Mouse (Mus musculus) adrenal gland, postnatal 14 days (tissue): ENCODE measurements around the gene 1700021F05Rik. TPM values are rescaled to one million over a fixed set of nuclear protein-coding genes. Genes with fewer than 3 reads are reported as not detected.
"Not testable (repeated sequence)": the region's sequence is repeated elsewhere in the genome, so short reads cannot be mapped to it uniquely, and the experiment has no call there.

Experiments used
- DNase-seq: peaks from one replicate; pipeline ENCODE4 v3.0.0; 2021; ENCODE audit warnings: mixed read lengths
- total RNA-seq: library from RNA; stranded (reverse); gene quantifications from 2 replicates; pipeline ENCODE4 v1.2.3, GENCODE M21; 2021

Gene 1700021F05Rik
- total RNA-seq, 1 experiment from 2014 or later: 94.0 TPM

- no peak for DNase-seq
Observed at GRCm38 (mm10) chr10:43539746-43540310, 966 bp downstream of the 1700021F05Rik start.

GRCm38 (mm10) chr10:43538831-43539230, 2.0 kb downstream of the 1700021F05Rik start:
- no peak for DNase-seq

GRCm38 (mm10) chr10:43537652-43538051, 3.1 kb downstream of the 1700021F05Rik start:
- DNase-seq: no peak

GRCm38 (mm10) chr10:43534382-43534781, 6.4 kb downstream of the 1700021F05Rik start:
- DNase-seq: no peak

GRCm38 (mm10) chr10:43527283-43528269, 13.2 kb downstream of the 1700021F05Rik start:
- DNase-seq: no peak

- DNase-seq: not testable (repeated sequence)
Observed at GRCm38 (mm10) chr10:43523931-43524330, 16.9 kb downstream of the 1700021F05Rik start, which contains the start of gene Gm9803. Gene Gm9803 (plus strand): TSS chr10:43524084.

- DNase-seq: no peak
Observed at GRCm38 (mm10) chr10:43519977-43520376, 20.8 kb downstream of the 1700021F05Rik start.

GRCm38 (mm10) chr10:43518368-43518767, 22.4 kb downstream of the 1700021F05Rik start:
- peak; percentile 64 for DNase-seq

- DNase-seq: peak; percentile 49
Observed at GRCm38 (mm10) chr10:43517836-43518235, 23.0 kb downstream of the 1700021F05Rik start.

GRCm38 (mm10) chr10:43516992-43517660, 23.7 kb downstream of the 1700021F05Rik start:
- peak; percentile 14 for DNase-seq

- no peak for DNase-seq
Observed at GRCm38 (mm10) chr10:43512976-43513375, 27.8 kb downstream of the 1700021F05Rik start.

- no peak for DNase-seq
Observed at GRCm38 (mm10) chr10:43509228-43509627, 31.6 kb downstream of the 1700021F05Rik start.

GRCm38 (mm10) chr10:43507051-43507450, 33.7 kb downstream of the 1700021F05Rik start:
- DNase-seq: no peak

GRCm38 (mm10) chr10:43504291-43504690, 36.5 kb downstream of the 1700021F05Rik start:
- DNase-seq: no peak

GRCm38 (mm10) chr10:43502599-43502998, 38.2 kb downstream of the 1700021F05Rik start:
- DNase-seq: no peak

- peak; percentile 40 for DNase-seq
Observed at GRCm38 (mm10) chr10:43490846-43491245, 49.9 kb downstream of the 1700021F05Rik start.

GRCm38 (mm10) chr10:43490034-43490433, 50.8 kb downstream of the 1700021F05Rik start:
- DNase-seq: no peak

- DNase-seq: peak; percentile 18
Observed at GRCm38 (mm10) chr10:43489550-43489949, 51.2 kb downstream of the 1700021F05Rik start.

- DNase-seq: peak; percentile 28
Observed at GRCm38 (mm10) chr10:43489139-43489538, 51.7 kb downstream of the 1700021F05Rik start.

- no peak for DNase-seq
Observed at GRCm38 (mm10) chr10:43488258-43488657, 52.5 kb downstream of the 1700021F05Rik start.

GRCm38 (mm10) chr10:43487441-43488010, 53.3 kb downstream of the 1700021F05Rik start:
- DNase-seq: no peak

- DNase-seq: no peak
Observed at GRCm38 (mm10) chr10:43485751-43486268, 55.0 kb downstream of the 1700021F05Rik start.
